Mouse (Mus musculus) adrenal gland, adult 2 months (tissue): Measurements from ENCODE around the gene Cd300e. TPM values are rescaled to one million over a fixed set of nuclear protein-coding genes. Genes with fewer than 3 reads are reported as not detected.

Source experiments
- DNase-seq: peaks from one replicate; pipeline ENCODE4 v3.0.0; 2021
- long read RNA-seq: library from polyadenylated mRNA; stranded (forward); transcript quantifications from one replicate; pipeline ENCODE4 v2.0.0, GENCODE M21; 2021
- polyA plus RNA-seq: library from polyadenylated mRNA; depleted of rRNA; stranded (reverse); fragments of >200 nt; gene quantifications from 2 replicates; pipeline ENCODE4 v1.2.3, GENCODE M21; 2012; rRNA removed
- total RNA-seq, 2 experiments: library from RNA; stranded (reverse); gene quantifications; 2 replicates each; pipeline ENCODE4 v1.2.3; 2021

The Cd300e gene
- total RNA-seq (under 1 TPM; 0.78 to 0.86 TPM), polyA plus RNA-seq (0.04 TPM in 1 of 2 replicates, not detected in the other)
- long read RNA-seq = 0 reads

- no peak for DNase-seq
Observed at GRCm38 (mm10) chr11:115062077-115062476, at the start of gene Cd300e. Gene Cd300e, minus strand, starts transcription at chr11:115062177.

- DNase-seq = no peak
Observed at GRCm38 (mm10) chr11:115110271-115110670, 48.3 kb upstream of the Cd300e start.

- no peak for DNase-seq
Observed at GRCm38 (mm10) chr11:115108176-115108575, 46.2 kb upstream of the Cd300e start.

- no peak for DNase-seq
Observed at GRCm38 (mm10) chr11:115107403-115107916, 45.5 kb upstream of the Cd300e start.

- no peak for DNase-seq
Observed at GRCm38 (mm10) chr11:115106638-115107037, 44.7 kb upstream of the Cd300e start.

GRCm38 (mm10) chr11:115104769-115105563 is 43.0 kb upstream of the Cd300e start:
- DNase-seq = no peak

GRCm38 (mm10) chr11:115103470-115104413 is 41.8 kb upstream of the Cd300e start:
- no peak for DNase-seq

- DNase-seq = no peak
Observed at GRCm38 (mm10) chr11:115102116-115102515, 40.1 kb upstream of the Cd300e start.

- no peak for DNase-seq
Observed at GRCm38 (mm10) chr11:115101615-115102051, 39.7 kb upstream of the Cd300e start.

- no peak for DNase-seq
Observed at GRCm38 (mm10) chr11:115100741-115101140, 38.8 kb upstream of the Cd300e start.

GRCm38 (mm10) chr11:115100032-115100621 is 38.1 kb upstream of the Cd300e start:
- DNase-seq = no peak

- DNase-seq = no peak
Observed at GRCm38 (mm10) chr11:115099241-115099840, 37.4 kb upstream of the Cd300e start.

GRCm38 (mm10) chr11:115098203-115098932 is 36.4 kb upstream of the Cd300e start:
- no peak for DNase-seq

GRCm38 (mm10) chr11:115092140-115092539 is 30.2 kb upstream of the Cd300e start:
- DNase-seq = no peak

GRCm38 (mm10) chr11:115091362-115091901 is 29.5 kb upstream of the Cd300e start, which contains the start of gene Rab37:
Gene Rab37, plus strand, starts transcription at chr11:115091431.
- peak; percentile 33 for DNase-seq

- DNase-seq = no peak
Observed at GRCm38 (mm10) chr11:115089853-115090252, 27.9 kb upstream of the Cd300e start.

GRCm38 (mm10) chr11:115086213-115086612 is 24.2 kb upstream of the Cd300e start:
- no peak for DNase-seq

- no peak for DNase-seq
Observed at GRCm38 (mm10) chr11:115085064-115085463, 23.1 kb upstream of the Cd300e start.

- no peak for DNase-seq
Observed at GRCm38 (mm10) chr11:115084595-115084994, 22.6 kb upstream of the Cd300e start.

GRCm38 (mm10) chr11:115083376-115084139 is 21.6 kb upstream of the Cd300e start:
- peak; percentile 49 for DNase-seq
